Mouse (Mus musculus) testis, adult 2 months (tissue): ENCODE results near the gene Bmp7. TPM values are rescaled to one million over a fixed set of nuclear protein-coding genes. Genes with fewer than 3 reads are reported as not detected.

Source experiments
- H3K27ac ChIP-seq: fragments of 200-500 bp; 2 replicates; pipeline ENCODE4 v1.5.1; 2012; ENCODE audit warnings: low read depth, low read length; ENCODE audit not compliant: control insufficient read depth, insufficient read depth
- H3K27me3 ChIP-seq: fragments of 200-500 bp; 2 replicates; pipeline ENCODE4 v1.6.1; 2012; ENCODE audit warnings: mild to moderate bottlenecking, low read length, moderate library complexity; ENCODE audit not compliant: control insufficient read depth, insufficient read depth
- H3K36me3 ChIP-seq: fragments of 200-500 bp; 2 replicates; pipeline ENCODE4 v1.6.1; 2012; ENCODE audit warnings: mild to moderate bottlenecking, low read length; ENCODE audit not compliant: control insufficient read depth, insufficient read depth
- H3K4me1 ChIP-seq: fragments of 200-500 bp; 2 replicates; pipeline ENCODE4 v1.6.1; 2012; ENCODE audit warnings: low read length; ENCODE audit not compliant: control insufficient read depth, insufficient read depth
- H3K4me3 ChIP-seq: fragments of 200-500 bp; 2 replicates; pipeline ENCODE4 v1.5.1; 2012; ENCODE audit warnings: low read depth, mild to moderate bottlenecking, low read length, moderate library complexity, mixed read lengths; ENCODE audit not compliant: control insufficient read depth
- CTCF ChIP-seq: fragments of 200-500 bp; IDR thresholded peaks from 2 replicates; pipeline ENCODE4 v1.5.1; 2012; ENCODE audit warnings: low read depth, mild to moderate bottlenecking, inconsistent platforms, low read length, moderate library complexity; ENCODE audit not compliant: control insufficient read depth, insufficient read depth, insufficient replicate concordance
- POLR2A ChIP-seq: fragments of 200-500 bp; IDR thresholded peaks from 2 replicates; pipeline ENCODE4 v1.6.1; 2012; ENCODE audit warnings: low read depth, mild to moderate bottlenecking, inconsistent platforms, low read length, moderate library complexity; ENCODE audit not compliant: control insufficient read depth
- polyA plus RNA-seq: library from polyadenylated mRNA; depleted of rRNA; stranded (reverse); fragments of >200 nt; gene quantifications from 2 replicates; pipeline ENCODE4 v1.2.3, GENCODE M21; 2012; rRNA removed

Bmp7 gene
- 2.4 and 2.8 TPM in 2 replicates for polyA plus RNA-seq

GRCm38 (mm10) chr2:172940003-172940798, at the start of gene Bmp7:
TSS of gene Bmp7 (minus strand) at chr2:172940321.
- no peaks in the 10 kb centered on the region for H3K27me3 ChIP-seq
- no peak within 1 kb of the TSS for H3K27ac ChIP-seq
- peaks cover 16% of the 10 kb centered on the region for H3K4me1 ChIP-seq
- H3K36me3 ChIP-seq, result no peaks in the 10 kb centered on the region
- TF ChIP-seq CTCF (no peak), POLR2A (no peak)
- H3K4me3 ChIP-seq, result peak within 1 kb of the TSS; percentile 73

GRCm38 (mm10) chr2:172982776-172983561, 42.8 kb upstream of the Bmp7 start:
- TF ChIP-seq CTCF, result no peak
- no peak for TF ChIP-seq POLR2A
- no peak overlapping the region for H3K27ac ChIP-seq
- H3K4me1 ChIP-seq, result peaks cover 2% of the 10 kb centered on the region
- no peaks in the 10 kb centered on the region for H3K27me3 ChIP-seq
- no peaks in the 10 kb centered on the region for H3K36me3 ChIP-seq
- H3K4me3 ChIP-seq, result no peak overlapping the region

- Histone ChIP-seq H3K27ac (peak overlapping the region; percentile 97), H3K36me3 (no peaks in the 10 kb centered on the region), H3K4me3 (peak overlapping the region; percentile 97), H3K4me1 (peaks cover 5% of the 10 kb centered on the region), H3K27me3 (no peaks in the 10 kb centered on the region)
- 0 out of 2 replicates have a peak, but pooled peaks have one; percentile 6 for TF ChIP-seq CTCF
- peak; percentile 90 for TF ChIP-seq POLR2A
These were observed 39.7 kb upstream of the Bmp7 start for GRCm38 (mm10) chr2:172979666-172980345.

GRCm38 (mm10) chr2:172978131-172978633, 38.1 kb upstream of the Bmp7 start:
- Histone ChIP-seq H3K4me3 (no peak overlapping the region), H3K27ac (no peak overlapping the region), H3K4me1 (peaks cover 5% of the 10 kb centered on the region), H3K36me3 (no peaks in the 10 kb centered on the region), H3K27me3 (no peaks in the 10 kb centered on the region)
- TF ChIP-seq POLR2A, result no peak
- TF ChIP-seq CTCF, result no peak

- no peak within 1 kb of the TSS for H3K27ac ChIP-seq
These were observed 37.4 kb upstream of the Bmp7 start, which contains the start of gene Spo11 for GRCm38 (mm10) chr2:172977409-172978130. TSS of gene Spo11 (plus strand) at chr2:172977700.

GRCm38 (mm10) chr2:172976661-172977238, 36.6 kb upstream of the Bmp7 start:
- no peaks in the 10 kb centered on the region for H3K27me3 ChIP-seq
- no peak overlapping the region for H3K4me3 ChIP-seq
- H3K27ac ChIP-seq, result no peak overlapping the region
- peaks cover 5% of the 10 kb centered on the region for H3K4me1 ChIP-seq
- no peak for TF ChIP-seq POLR2A
- TF ChIP-seq CTCF, result no peak
- H3K36me3 ChIP-seq, result no peaks in the 10 kb centered on the region

More at GRCm38 (mm10) chr2:172977409-172978130, 37.4 kb upstream of the Bmp7 start, which contains the start of gene Spo11:
- H3K4me1 ChIP-seq, result peaks cover 5% of the 10 kb centered on the region
- no peaks in the 10 kb centered on the region for H3K36me3 ChIP-seq
- no peak for TF ChIP-seq POLR2A
- H3K4me3 ChIP-seq, result no peak within 1 kb of the TSS
- no peaks in the 10 kb centered on the region for H3K27me3 ChIP-seq
